Mouse (Mus musculus) olfactory bulb, adult 2 months (tissue): Measurements from ENCODE around the gene 4930519G04Rik.

Experiments
- CTCF ChIP-seq: fragments of 200-500 bp; IDR thresholded peaks from 2 replicates; pipeline ENCODE4 v1.5.1; 2012; ENCODE audit warnings: low read depth, mild to moderate bottlenecking, low read length, moderate library complexity; ENCODE audit not compliant: insufficient read depth
- POLR2A ChIP-seq: fragments of 200-500 bp; IDR thresholded peaks from 2 replicates; pipeline ENCODE4 v1.6.1; 2012; ENCODE audit warnings: mild to moderate bottlenecking, low read depth, low read length, moderate library complexity; ENCODE audit not compliant: insufficient read depth

GRCm38 (mm10) chr5:114916777-114917176 is 63.3 kb downstream of the 4930519G04Rik start:
- TF ChIP-seq POLR2A (no peak), CTCF (no peak)
